Mouse (Mus musculus): ENCODE results near the gene Ap2a1. TPM values are rescaled to one million over a fixed set of nuclear protein-coding genes. Genes with fewer than 3 reads are reported as not detected.
A peak's percentile ranks its signal among the peaks of the same experiment; 100 is the strongest.

Ap2a1 gene
- polyA plus RNA-seq, 1 experiment: 56.7 TPM

DNA sequence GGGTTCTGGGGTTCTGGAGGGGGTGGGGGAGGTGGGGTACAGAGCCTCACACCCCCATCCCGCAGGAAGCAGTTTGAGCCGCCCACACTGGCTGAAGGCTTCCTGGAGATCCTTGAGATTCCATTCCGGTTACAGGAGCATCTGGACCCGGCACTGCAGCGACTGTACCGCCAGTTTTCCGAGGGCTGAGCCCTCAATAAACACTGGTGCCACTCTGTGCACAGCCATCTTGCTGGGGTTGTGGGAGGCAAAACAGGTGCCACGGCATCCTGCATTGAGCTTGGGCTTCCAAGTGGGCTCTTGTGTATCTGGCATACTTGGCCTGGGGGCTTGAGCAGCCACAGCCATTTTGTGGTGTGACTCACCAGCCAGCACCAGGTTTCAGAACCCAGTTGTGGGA lies 66.9 kb downstream of the Ap2a1 start:
- TF ChIP-seq POLR2A (IDR thresholded peaks at IDR 0.05; ENCODE audit: borderline replicate concordance, low read depth, low read length) (no peak), CTCF (IDR thresholded peaks at IDR 0.05; ENCODE audit: low read depth, low read length) (no peak)
- H3K4me3 ChIP-seq (ENCODE audit: insufficient read depth, low read length): no peak overlapping the region
- H3K27ac ChIP-seq (ENCODE audit: insufficient read depth, low read depth, low read length): no peak overlapping the region
- peaks cover 31% of the 10 kb centered on the region for H3K4me1 ChIP-seq (ENCODE audit: control insufficient read depth, insufficient read depth, low read length)

DNA sequence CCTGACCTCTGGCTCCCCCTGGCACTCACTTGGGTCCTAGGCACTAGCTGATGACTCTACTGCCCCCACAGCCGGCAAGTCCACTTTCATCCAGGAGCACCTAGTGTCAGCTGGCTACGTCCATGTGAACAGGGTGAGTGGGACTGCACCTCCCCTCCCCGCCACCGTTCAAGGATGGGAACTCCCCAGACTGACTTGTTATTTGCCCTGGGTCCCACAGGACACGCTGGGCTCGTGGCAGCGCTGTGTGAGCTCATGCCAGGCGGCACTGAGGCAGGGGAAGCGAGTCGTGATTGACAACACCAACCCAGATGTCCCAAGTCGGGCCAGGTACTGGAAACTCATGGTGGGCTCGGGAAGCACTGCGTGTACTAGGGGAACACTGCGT lies 67.9 kb downstream of the Ap2a1 start:
- no peak overlapping the region for H3K27ac ChIP-seq (ENCODE audit: insufficient read depth, low read depth, low read length)
- TF ChIP-seq CTCF (IDR thresholded peaks at IDR 0.05; ENCODE audit: low read depth, low read length): no peak
- no peak overlapping the region for H3K4me3 ChIP-seq (ENCODE audit: insufficient read depth, low read length)
- peaks cover 22% of the 10 kb centered on the region for H3K4me1 ChIP-seq (ENCODE audit: control insufficient read depth, insufficient read depth, low read length)

DNA sequence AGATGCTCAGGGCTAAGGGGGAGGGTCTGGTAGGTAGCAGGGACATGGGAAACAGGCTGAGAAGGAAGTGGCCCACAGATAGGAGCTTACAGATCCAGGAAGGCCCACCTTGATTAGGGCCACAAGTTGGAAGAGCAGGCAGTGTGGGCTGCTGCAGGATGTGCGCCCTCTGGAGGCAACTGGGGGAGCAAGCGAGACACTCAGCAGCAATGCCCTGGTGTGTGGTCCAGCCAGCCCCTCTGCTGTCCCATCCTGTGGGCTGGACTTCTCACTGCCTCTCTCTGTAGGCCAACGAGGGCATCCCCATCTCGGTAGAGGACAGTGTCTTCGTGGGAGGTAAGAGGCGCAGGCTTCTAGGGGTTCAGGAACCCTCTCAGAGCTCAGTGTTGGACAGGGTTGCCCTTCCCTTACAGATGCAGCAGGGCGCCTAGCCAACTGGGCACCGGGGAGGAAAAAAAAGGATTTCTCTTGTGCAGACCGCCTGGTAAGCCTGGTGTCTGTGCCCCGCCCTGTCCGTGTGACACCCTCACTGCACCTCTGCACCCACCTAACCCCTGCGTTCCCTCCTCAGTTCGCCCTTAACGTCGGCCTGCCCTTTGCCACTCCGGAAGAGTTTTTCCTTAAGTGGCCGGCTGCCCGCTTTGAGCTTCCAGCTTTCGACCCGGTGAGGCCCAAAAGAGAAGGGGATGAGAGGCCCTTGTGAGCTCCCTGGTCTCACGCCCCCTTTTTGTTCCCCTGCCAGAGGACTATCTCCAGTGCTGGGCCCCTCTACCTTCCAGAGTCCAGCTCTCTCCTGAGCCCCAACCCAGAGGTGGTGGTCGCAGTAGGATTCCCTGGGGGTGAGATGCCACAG lies 68.5 kb downstream of the Ap2a1 start:
- TF ChIP-seq POLR2A (IDR thresholded peaks at IDR 0.05; ENCODE audit: borderline replicate concordance, low read depth, low read length) (no peak), CTCF (IDR thresholded peaks at IDR 0.05; ENCODE audit: low read depth, low read length) (peak; percentile 70)
- peaks cover 19% of the 10 kb centered on the region for H3K4me1 ChIP-seq (ENCODE audit: control insufficient read depth, insufficient read depth, low read length)
- no peak overlapping the region for H3K4me3 ChIP-seq (ENCODE audit: insufficient read depth, low read length)
- H3K27ac ChIP-seq (ENCODE audit: insufficient read depth, low read depth, low read length): no peak overlapping the region

DNA sequence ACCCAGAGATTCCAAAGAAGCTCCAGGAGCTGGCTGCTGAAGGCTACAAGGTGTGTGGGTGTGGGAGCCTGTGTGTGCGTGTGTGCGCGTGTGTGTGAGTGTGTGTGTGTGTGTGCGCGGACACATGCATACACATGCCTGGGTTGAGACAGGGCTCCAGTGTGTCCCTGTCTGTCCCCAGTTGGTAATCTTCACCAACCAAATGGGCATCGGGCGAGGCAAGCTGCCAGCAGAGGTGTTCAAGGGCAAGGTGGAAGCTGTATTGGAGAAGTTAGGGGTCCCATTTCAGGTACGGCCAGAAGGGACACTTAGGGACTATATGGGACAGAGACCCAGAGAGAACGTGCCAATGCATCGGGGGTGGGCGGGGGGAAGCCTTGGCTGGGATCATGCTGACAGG lies 69.4 kb downstream of the Ap2a1 start:
- no peak for TF ChIP-seq POLR2A (IDR thresholded peaks at IDR 0.05; ENCODE audit: borderline replicate concordance, low read depth, low read length)
- TF ChIP-seq CTCF (IDR thresholded peaks at IDR 0.05; ENCODE audit: low read depth, low read length): no peak
- Histone ChIP-seq H3K4me3 (ENCODE audit: insufficient read depth, low read length) (no peak overlapping the region), H3K27ac (ENCODE audit: insufficient read depth, low read depth, low read length) (no peak overlapping the region), H3K4me1 (ENCODE audit: control insufficient read depth, insufficient read depth, low read length) (peaks cover 19% of the 10 kb centered on the region)

DNA sequence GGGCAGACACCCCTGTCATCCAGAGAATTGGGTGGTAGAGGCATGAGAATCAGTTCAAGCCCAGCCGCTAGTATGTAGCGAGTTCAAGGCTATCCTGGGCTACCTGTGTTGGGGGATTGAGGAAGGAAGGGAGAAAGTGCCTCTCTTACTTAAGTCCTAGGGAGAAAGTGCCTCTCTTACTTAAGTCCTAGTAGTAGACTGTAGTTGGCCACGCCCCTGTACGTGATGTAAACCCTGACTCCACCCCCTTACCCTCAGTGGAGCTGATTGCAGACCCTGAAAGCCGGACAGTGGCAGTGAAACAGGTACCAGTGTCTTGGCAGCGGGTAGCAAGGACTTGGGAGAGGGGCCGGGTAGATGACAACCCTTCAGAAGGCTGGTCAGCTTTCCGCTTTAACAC lies 71.4 kb downstream of the Ap2a1 start:
- Histone ChIP-seq H3K4me3 (ENCODE audit: insufficient read depth, low read length) (peak overlapping the region; percentile 96), H3K4me1 (ENCODE audit: control insufficient read depth, insufficient read depth, low read length) (peaks cover 29% of the 10 kb centered on the region), H3K27ac (ENCODE audit: insufficient read depth, low read depth, low read length) (no peak overlapping the region)
- no peak for TF ChIP-seq POLR2A (IDR thresholded peaks at IDR 0.05; ENCODE audit: borderline replicate concordance, low read depth, low read length)

DNA sequence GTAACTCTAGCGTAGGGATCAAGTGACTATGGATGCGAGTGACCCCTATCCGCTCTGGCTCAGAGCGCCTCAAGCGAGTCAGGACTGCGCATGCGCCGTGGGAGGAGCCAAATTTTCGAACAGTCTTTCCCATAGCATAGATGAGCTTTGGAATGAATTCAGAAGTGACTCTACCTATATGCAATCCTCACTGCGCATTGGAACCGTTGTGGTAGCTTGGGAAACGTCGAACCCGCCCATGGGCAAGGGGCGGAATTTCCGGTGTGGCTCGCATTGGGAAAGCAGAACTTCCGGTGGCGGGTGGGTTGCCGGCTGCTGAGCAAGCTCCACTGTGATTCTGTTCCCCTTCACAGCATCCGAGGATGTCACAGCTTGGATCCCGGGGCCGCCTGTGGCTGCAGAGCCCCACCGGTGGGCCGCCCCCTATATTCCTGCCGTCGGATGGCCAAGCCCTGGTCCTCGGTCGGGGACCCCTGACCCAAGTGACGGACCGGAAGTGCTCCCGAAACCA lies 72.2 kb downstream of the Ap2a1 start, which contains the start of gene Pnkp:
Gene Pnkp, plus strand, starts transcription at position 98 of the 511 bp plus-strand sequence.
- TF ChIP-seq POLR2A (IDR thresholded peaks at IDR 0.05; ENCODE audit: borderline replicate concordance, low read depth, low read length): no peak
- no peak for TF ChIP-seq CTCF (IDR thresholded peaks at IDR 0.05; ENCODE audit: low read depth, low read length)
- peak within 1 kb of the TSS; percentile 96 for H3K4me3 ChIP-seq (ENCODE audit: insufficient read depth, low read length)
- peak within 1 kb of the TSS; percentile 92 for H3K27ac ChIP-seq (ENCODE audit: insufficient read depth, low read depth, low read length)
- peaks cover 29% of the 10 kb centered on the region for H3K4me1 ChIP-seq (ENCODE audit: control insufficient read depth, insufficient read depth, low read length)

DNA sequence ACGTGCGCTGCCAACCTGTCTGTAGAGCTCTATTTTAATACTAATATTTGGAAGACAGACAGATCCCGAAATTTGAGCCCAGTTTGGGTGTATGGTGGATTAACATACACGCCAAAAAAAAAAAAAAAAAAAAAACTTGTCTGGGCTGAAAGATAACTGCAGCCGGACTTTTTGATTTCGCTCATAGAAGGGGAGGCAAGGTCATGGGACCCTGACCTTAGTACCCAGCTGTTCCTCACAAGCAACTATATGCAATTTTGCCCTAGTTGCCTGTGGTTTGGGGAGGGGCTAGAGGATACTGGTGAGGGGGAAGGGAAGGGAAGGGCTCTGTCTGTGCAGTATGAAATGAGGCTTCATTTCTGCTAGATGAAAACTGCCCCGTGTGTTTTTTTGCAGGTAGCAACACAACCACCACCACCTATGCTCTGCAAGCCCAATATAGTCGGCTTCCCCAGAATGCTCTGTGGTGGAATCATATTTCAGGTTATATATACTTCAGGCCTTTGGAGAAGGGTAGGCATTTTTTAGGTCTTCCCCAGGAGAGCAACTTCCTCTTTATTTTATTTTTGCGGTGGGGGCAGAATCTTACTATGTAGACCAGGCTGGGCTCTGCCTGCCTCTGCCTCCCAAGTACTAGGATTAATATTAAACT lies 72.9 kb downstream of the Ap2a1 start:
- peak overlapping the region; percentile 92 for H3K27ac ChIP-seq (ENCODE audit: insufficient read depth, low read depth, low read length)
- H3K4me3 ChIP-seq (ENCODE audit: insufficient read depth, low read length): peak overlapping the region; percentile 96
- TF ChIP-seq CTCF (IDR thresholded peaks at IDR 0.05; ENCODE audit: low read depth, low read length) (no peak), POLR2A (IDR thresholded peaks at IDR 0.05; ENCODE audit: borderline replicate concordance, low read depth, low read length) (no peak)
- peaks cover 32% of the 10 kb centered on the region for H3K4me1 ChIP-seq (ENCODE audit: control insufficient read depth, insufficient read depth, low read length)

DNA sequence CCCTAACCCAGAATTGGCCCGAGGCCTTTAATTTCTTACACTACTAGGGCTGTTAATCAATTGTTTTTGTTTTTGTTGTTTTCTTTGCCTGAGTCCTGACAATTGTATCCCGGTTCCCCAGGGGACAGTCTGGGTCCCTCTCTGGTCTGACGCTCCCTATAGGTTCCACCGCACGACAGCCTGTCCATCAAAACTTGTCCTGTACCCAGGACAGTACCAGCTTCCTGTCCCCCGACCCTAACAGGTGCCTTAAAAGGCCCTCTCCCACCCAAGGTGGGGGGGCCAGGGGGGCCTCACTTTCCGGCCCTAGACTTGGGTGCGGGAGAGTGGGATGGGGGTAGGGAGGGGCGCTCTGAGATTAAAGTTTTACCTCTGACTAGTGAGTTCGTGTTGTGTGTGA lies 74.3 kb downstream of the Ap2a1 start:
- TF ChIP-seq POLR2A (IDR thresholded peaks at IDR 0.05; ENCODE audit: borderline replicate concordance, low read depth, low read length) (no peak), CTCF (IDR thresholded peaks at IDR 0.05; ENCODE audit: low read depth, low read length) (0 out of 2 replicates have a peak, but pooled peaks have one; percentile 17)
- Histone ChIP-seq H3K27ac (ENCODE audit: insufficient read depth, low read depth, low read length) (peak overlapping the region; percentile 92), H3K4me3 (ENCODE audit: insufficient read depth, low read length) (peak overlapping the region; percentile 57), H3K4me1 (ENCODE audit: control insufficient read depth, insufficient read depth, low read length) (peaks cover 35% of the 10 kb centered on the region)

DNA sequence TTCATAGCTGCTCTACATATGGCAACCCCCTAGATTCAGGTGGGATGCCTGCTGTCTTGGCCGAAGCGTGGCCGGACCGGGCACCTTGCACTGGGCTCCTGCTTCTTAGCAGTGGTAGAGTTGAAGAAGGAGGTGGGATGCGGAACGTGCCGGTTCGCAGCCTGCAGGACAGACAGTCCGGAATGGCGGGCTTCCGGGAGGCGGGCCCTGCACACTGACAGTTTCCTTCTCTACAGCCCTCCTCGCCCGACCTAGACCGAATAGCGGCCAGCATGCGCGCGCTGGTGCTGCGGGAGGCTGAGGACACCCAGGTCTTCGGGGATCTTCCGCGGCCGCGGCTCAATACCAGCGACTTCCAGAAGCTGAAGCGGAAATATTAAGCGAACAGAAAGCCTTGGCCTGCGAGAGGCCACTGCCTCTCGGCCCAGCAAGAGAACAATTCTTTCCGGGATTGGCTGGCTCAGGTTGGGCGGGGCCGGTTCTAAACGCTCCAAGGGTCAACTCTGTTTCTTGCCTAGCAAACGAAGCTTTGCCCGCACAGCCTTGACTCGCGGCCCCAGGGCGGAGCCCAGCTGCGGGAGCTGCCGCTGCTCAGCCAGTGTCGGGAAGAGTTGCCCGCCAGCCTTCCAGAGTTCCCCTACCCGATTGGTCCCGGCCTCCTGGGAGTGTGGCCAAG lies 74.8 kb downstream of the Ap2a1 start:
- Histone ChIP-seq H3K27ac (ENCODE audit: insufficient read depth, low read depth, low read length) (peak overlapping the region; percentile 92), H3K4me3 (ENCODE audit: insufficient read depth, low read length) (peak overlapping the region; percentile 57), H3K4me1 (ENCODE audit: control insufficient read depth, insufficient read depth, low read length) (peaks cover 35% of the 10 kb centered on the region)
- no peak for TF ChIP-seq POLR2A (IDR thresholded peaks at IDR 0.05; ENCODE audit: borderline replicate concordance, low read depth, low read length)
- TF ChIP-seq CTCF (IDR thresholded peaks at IDR 0.05; ENCODE audit: low read depth, low read length): no peak

Measured in bone marrow macrophage, adult 2 months (primary cell).